Mouse (Mus musculus) kidney, adult 9 months (tissue): Measurements from ENCODE around the gene Mta3.
A peak's percentile ranks its signal among the peaks of the same experiment; 100 is the strongest.

Experiments used
- DNase-seq: peaks from one replicate; pipeline ENCODE4 v3.0.0; 2022

The Mta3 gene

DNA sequence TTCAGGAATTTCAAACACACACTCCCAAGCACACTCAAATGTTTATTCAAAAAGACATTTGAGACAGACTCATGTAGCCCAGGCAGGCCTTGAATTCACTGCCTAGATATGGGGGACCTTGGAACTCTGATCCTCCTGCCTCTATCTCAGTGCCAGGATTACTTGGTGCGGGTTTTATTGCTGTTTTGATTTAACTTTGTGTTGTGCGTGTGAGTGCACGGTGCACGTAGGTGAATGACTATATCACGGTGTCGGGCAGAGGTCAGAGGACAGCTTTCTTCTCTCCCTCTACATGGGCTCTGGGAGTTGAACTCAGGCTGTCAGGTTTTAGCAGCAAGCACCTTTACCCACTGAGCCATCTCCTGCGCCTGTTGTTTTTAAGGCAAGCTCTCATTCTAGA, 61.1 kb downstream of the Mta3 start:
- DNase-seq = no peak

- no peak for DNase-seq
Measured at GRCm38 (mm10) chr17:83768309-83768708, 62.3 kb downstream of the Mta3 start.

- DNase-seq = no peak
Measured at GRCm38 (mm10) chr17:83770371-83770770, 64.4 kb downstream of the Mta3 start.

GRCm38 (mm10) chr17:83770931-83771330, 65.0 kb downstream of the Mta3 start:
- DNase-seq = no peak

- DNase-seq = no peak
Measured at GRCm38 (mm10) chr17:83772110-83772509, 66.1 kb downstream of the Mta3 start.

GRCm38 (mm10) chr17:83772711-83773110, 66.7 kb downstream of the Mta3 start:
- DNase-seq = no peak

- DNase-seq = no peak
Measured at GRCm38 (mm10) chr17:83776965-83777364, 71.0 kb downstream of the Mta3 start.

DNA sequence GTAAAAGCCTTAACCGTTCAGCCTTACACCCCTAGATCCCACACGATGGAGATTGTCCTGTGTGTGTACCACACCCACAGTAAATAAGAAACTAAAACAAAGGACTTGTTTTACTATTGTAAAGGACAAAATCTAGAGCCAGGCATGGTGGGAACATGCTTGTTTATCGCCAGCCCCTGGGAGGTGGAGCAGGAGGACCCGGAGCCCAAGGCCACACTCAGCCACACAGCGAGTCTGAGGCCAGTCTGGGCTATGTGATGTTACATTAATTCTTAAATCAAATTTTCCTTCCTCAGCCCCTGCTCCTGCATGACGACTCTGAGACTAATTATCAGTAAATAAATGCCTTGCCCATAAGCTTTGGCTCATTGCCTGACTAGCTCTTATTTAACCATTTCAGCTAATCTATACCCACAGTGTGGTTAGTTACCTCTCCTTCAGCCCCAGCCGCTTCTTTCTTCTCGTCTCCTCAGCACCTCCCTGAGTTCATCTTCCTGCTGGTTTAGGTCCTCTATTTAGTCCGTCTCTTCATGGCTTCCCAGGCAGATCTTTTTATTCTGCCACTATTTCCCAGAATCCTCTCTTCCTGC, 71.6 kb downstream of the Mta3 start:
- DNase-seq = no peak

DNA sequence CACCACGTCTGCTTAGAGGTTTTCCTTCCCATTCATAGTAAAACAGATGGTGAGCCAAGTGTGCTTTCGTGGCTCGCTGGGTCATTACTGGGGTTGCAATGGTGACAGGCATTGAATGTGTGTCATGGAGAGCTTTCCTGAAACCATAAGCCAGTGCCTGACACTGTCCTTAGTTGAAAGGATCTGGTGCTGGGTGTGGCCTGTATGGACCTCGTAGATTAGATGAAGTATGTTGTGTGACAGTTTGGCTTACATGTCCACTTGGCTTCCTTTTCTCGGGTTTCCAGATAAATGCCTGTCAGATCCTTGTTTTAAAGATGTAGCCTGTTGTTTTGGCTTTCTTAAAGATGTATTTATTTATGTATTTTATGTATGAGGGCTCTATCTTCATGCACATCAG, 74.3 kb downstream of the Mta3 start:
- DNase-seq = no peak

GRCm38 (mm10) chr17:83782740-83783139, 76.8 kb downstream of the Mta3 start:
- DNase-seq = no peak

DNA sequence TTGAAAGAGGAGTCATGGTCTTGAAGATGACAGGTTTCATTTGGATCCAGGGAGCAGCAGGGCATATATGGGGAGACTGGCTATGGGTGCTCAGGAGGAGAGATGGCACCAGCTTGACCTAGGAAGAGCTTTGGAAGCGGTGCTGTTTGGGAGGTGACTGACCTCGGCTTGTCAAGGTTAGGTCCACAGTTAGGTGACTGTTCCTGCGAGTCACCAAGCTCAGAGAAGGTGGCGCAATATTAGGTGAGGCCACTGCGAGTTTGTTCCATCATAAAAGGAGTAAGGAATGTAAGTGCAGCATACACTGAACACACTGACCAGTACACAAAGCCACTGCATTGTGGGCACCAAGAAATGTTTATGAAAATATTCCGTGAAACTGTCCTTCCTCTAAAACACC, 80.5 kb downstream of the Mta3 start:
- no peak for DNase-seq

DNA sequence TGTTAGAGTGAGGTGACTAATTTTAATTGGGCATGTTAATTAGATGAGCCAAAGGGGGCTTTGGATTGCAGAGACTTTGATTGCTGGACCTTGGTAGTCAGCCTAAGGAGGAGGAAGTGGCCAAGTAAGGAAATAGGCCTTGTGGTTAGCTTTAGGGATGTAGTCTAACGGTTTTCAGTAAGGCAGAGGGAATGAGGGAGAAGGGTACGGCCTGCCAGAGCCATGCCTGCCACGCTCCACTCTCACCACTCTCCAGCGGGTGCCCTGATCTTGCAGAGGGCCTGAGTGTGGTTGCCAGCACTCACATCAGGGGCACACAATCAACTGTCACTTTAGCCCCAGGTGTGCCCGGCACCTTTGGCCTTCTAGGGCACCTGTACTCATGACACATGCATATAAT, 84.2 kb downstream of the Mta3 start:
- DNase-seq = no peak

DNA sequence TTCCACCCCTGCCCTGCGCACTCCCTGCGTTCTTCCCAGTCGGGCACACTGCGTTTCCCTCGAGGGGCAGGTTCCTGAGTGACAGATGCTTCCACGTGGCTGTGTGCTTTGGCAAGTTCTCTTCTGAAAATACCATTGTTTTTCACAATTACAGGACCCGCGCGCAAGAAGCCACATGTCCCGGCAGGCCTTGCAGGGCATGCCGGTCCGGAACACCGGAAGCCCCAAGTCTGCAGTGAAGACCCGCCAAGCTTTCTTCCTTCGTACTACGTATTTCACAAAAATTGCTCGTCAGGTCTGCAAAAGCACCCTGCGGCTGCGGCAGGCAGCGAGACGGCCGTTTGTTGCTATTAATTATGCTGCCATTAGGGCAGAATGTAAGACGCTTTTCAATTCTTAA, 86.4 kb downstream of the Mta3 start:
- no peak for DNase-seq

DNA sequence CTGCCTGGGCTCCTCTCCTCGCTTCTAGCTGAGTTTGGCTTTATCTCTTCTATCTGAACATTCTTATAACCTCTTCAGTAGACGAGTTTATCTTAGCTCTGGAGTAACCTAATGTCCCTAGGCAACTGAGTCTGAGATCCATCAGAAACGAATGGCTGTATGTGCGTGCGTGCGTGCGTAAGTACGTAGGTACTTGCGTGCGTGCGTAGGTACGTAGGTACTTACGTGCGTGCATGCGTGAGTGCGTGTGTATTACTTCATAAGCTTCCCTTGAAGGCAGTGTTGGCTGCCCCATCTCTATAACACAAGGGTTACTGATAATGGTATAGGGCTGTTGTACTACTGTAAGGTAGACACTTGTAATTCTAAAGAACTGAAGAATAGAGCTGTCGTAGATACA, 89.2 kb downstream of the Mta3 start:
- DNase-seq = no peak

DNA sequence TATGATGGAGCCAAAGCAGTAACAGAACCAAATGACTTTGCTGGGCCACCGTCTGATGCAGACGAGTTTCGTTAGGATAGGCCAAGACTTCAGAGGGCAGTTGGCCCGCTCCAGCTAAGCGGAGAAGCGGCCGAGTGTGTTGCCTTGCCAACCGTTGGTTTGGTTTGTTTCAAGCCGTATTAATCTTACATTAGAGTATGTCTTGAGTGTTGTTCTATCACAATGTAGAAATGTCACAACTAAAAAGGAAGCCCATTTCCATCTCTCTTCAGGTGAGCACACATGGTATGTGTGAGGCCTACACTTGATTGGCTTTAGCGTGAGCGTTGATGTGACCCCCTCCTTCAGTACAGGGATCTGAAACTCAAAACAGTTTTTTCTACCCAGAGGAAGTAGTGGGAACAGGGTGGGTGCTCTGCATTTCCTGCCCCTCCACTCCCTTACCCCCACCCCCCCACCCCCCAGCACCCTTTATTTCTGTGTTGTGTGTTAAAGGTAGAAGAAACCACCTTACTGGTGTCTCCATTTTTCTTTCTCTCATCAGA, 93.6 kb downstream of the Mta3 start:
- DNase-seq = no peak

GRCm38 (mm10) chr17:83803987-83804386, 98.0 kb downstream of the Mta3 start:
- no peak for DNase-seq

GRCm38 (mm10) chr17:83805078-83805477, 99.1 kb downstream of the Mta3 start:
- DNase-seq = no peak

DNA sequence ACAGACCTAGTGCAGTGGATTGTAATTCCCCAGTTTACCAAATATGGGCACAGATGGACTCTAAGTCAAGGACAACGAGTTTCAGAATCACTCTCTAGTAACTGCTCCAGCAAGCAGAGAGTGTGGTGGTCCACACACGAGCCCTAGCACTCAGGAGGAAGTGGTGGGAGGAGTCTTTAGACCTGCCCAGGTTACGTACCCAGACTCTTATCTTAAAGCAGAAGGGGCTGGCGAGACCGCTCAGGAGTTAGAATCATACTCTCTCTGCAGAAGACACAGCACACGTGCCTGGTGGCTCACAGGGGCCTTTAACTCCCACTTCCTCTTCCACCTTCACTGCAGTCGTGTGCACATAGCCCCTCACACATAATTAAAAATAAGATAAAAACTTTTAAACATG, 101.4 kb downstream of the Mta3 start:
- DNase-seq = no peak

GRCm38 (mm10) chr17:83807778-83808398, 101.9 kb downstream of the Mta3 start:
- peak; percentile 67 for DNase-seq

DNA sequence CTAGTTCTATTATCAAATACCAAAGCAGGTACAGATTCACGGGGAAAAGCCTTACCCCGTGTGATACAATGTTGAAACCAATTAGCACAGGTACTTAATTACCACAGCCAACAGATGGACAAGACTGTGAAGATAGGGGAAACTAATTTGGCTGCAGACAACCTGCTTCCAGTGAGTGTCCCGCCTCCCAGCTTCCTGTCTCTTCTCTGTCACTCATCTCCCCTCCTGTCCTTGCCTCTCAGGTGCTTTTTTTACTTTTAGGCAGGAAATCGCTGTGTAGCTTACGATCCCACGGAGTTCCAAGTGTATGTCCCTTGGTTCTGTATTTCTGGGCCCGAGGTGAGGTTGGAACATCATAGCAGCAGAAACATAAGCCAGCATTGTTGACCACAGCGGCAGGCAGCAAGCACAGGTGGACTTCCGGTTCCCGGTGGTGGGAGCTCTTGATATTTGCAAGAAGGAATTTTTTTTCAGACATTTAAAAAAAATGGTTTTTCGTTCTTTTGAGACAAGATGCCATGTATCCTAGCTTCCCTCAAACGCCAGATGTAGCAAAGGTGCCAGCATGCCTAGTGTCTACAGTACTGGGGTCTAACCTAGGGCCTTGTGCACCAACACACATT, 102.6 kb downstream of the Mta3 start:
- no peak for DNase-seq

DNA sequence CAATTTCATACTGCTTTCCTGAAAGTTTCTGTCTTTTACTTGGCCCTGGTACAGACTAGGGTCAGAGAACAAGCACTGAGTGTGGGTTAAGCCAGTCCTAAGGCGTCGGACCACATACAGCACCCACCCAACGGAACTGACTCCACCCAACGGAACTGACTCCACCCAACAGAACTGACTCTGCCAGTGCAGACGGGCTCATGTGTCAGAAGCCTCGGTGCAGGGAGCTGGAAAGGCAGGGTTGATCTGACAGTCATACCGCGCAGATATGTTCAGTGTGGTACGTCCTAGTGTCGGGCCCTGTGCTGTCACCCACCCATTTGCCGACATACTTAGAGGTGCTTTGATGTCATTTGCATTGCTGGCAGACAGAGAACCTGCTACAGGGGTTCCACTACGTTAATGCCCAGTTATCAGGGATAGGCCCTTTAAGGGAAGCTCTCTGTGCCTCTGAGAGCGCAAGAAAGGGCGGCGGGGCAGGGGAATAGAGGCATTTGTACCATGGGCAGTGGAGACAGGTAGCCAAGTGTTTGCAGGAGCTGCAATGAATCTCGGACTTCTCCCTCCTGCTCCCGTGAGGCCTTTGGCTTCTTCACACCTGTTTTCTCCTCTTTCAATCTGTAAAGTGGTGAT, 103.3 kb downstream of the Mta3 start:
- DNase-seq = no peak

GRCm38 (mm10) chr17:83810285-83810684, 104.3 kb downstream of the Mta3 start:
- no peak for DNase-seq

- no peak for DNase-seq
Measured at GRCm38 (mm10) chr17:83812200-83812944, 106.4 kb downstream of the Mta3 start.
